ENCODE assay signal across 8 mouse cellular contexts in the genomic region with DNA sequence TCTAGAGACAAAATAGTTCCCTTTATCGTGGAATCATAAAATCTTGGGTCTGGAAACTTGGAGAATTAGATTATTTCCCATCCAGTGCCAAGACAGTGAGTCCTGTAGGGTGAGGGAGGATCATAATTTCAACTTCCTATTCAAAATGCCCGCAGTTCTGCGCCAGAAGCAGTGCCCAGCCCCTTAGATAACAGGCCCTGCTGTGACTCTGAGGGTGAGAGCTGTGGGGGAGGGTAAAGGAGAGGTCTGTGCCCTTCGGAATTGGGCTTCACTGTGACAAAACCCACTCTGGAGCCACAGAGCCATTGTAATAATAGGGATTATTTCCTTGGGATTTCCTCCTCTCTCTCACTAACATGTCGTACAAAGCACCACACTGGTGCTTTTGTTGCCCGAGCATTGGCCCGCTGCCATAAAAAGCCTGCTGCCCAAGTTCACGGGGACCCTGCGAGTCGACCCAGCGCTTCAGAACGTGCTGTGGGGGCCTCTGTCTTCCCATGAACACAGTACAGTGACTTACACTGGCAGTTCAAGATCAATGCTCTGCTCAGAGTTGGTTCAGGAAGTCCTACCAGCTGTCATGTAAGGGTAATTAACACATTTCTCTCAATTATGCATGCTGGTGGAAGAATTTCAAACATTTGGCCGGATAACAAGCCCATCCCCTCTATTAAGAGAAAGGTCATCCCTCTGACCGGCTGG.
A peak's percentile ranks its signal among the peaks of the same experiment; 100 is the strongest.
DNase-seq lines count a peak whose midpoint lies in the region; ATAC-seq lines count a peak whose summit lies in the region.

No protein-coding gene starts in this region.

- peak overlapping the region; percentile 79 for H3K27ac ChIP-seq in forebrain, embryonic 10.5 days
- H3K27ac ChIP-seq in hindbrain, embryonic 15.5 days (replicated peaks), result peak overlapping the region; percentile 50
- peak overlapping the region; percentile 79 for H3K27ac ChIP-seq in limb, embryonic 12.5 days
- 0 out of 2 replicates have a peak overlapping the region, but pooled peaks have one; percentile 17 for H3K27ac ChIP-seq in midbrain, embryonic 11.5 days (ENCODE audit: low read depth, low read length)

- peak; percentile 97 for DNase-seq in Muller cell, postnatal 12 days (ENCODE audit: inconsistent ontology term)
- DNase-seq in adrenal gland, postnatal 14 days, result peak; percentile 74
- DNase-seq in forebrain, embryonic 10.5 days (ENCODE audit: extremely low spot score, low spot score), result peak; percentile 51
- DNase-seq in midbrain, embryonic 11.5 days (ENCODE audit: low spot score, missing footprints), result peak; percentile 93
- DNase-seq in spleen, postnatal 4 days (ENCODE audit: low spot score in 2 of 2), result no peak

- ATAC-seq in hindbrain, embryonic 15.5 days (ENCODE audit: low FRiP score, low read depth), result peak; percentile 90
- ATAC-seq in limb, embryonic 12.5 days (ENCODE audit: insufficient number of reproducible peaks, insufficient read depth, low FRiP score, low TSS enrichment, low read depth), result peak; percentile 69
- peak; percentile 92 for ATAC-seq in midbrain, embryonic 11.5 days (ENCODE audit: low FRiP score)
- ATAC-seq in activated CD4-positive, CD25-positive, alpha-beta regulatory T cell, adult 4 months, result no peak

- peak overlapping the region; percentile 21 for H3K4me3 ChIP-seq in forebrain, embryonic 10.5 days
- H3K4me3 ChIP-seq in hindbrain, embryonic 15.5 days, result no peak overlapping the region
- H3K4me3 ChIP-seq in limb, embryonic 12.5 days (replicated peaks), result no peak overlapping the region
- no peak overlapping the region for H3K4me3 ChIP-seq in midbrain, embryonic 11.5 days (ENCODE audit: low read depth, low read length)

- no peaks in the 10 kb centered on the region for H3K27me3 ChIP-seq in forebrain, embryonic 10.5 days (ENCODE audit: poor library complexity, severe bottlenecking)
- H3K27me3 ChIP-seq in hindbrain, embryonic 15.5 days, result no peaks in the 10 kb centered on the region
- H3K27me3 ChIP-seq in limb, embryonic 12.5 days, result no peaks in the 10 kb centered on the region
- 0 out of 2 replicates have a peak, but pooled peaks cover 3% of the 10 kb centered on the region for H3K27me3 ChIP-seq in midbrain, embryonic 11.5 days (ENCODE audit: control insufficient read depth, insufficient read depth, low read length)

- H3K4me2 ChIP-seq in hindbrain, embryonic 15.5 days, result peak overlapping the region; percentile 20; the same call in 1 of the 2 replicates
- H3K4me2 ChIP-seq in limb, embryonic 12.5 days, result peak overlapping the region; percentile 21
- H3K4me2 ChIP-seq in midbrain, embryonic 11.5 days, result peak overlapping the region; percentile 14

- WGBS in forebrain, embryonic 10.5 days, result 27% methylated on average over 14 of the region's 14 CpGs
- WGBS in hindbrain, embryonic 15.5 days, result 16% methylated on average over 14 of the region's 14 CpGs
- 36% methylated on average over 14 of the region's 14 CpGs for WGBS in limb, embryonic 12.5 days
- WGBS in midbrain, embryonic 11.5 days, result 15% methylated on average over 14 of the region's 14 CpGs

- H3K9ac ChIP-seq in hindbrain, embryonic 15.5 days, result 0 out of 2 replicates have a peak overlapping the region, but pooled peaks have one; percentile 5
- 0 out of 2 replicates have a peak overlapping the region, but pooled peaks have one; percentile 8 for H3K9ac ChIP-seq in limb, embryonic 12.5 days (replicated peaks)
- H3K9ac ChIP-seq in midbrain, embryonic 11.5 days (ENCODE audit: low read length), result no peak overlapping the region; the same call in 1 of the 2 replicates

- H3K36me3 ChIP-seq in forebrain, embryonic 10.5 days (replicated peaks), result peaks cover 10% of the 10 kb centered on the region
- no peaks in the 10 kb centered on the region for H3K36me3 ChIP-seq in hindbrain, embryonic 15.5 days
- H3K36me3 ChIP-seq in limb, embryonic 12.5 days, result peaks cover 13% of the 10 kb centered on the region
- no peaks in the 10 kb centered on the region for H3K36me3 ChIP-seq in midbrain, embryonic 11.5 days (ENCODE audit: control insufficient read depth, insufficient read depth, low read length)

- H3K9me3 ChIP-seq in forebrain, embryonic 10.5 days, result peaks cover 16% of the 10 kb centered on the region; the same call in 1 of the 2 replicates
- no peaks in the 10 kb centered on the region for H3K9me3 ChIP-seq in hindbrain, embryonic 15.5 days
- no peaks in the 10 kb centered on the region for H3K9me3 ChIP-seq in limb, embryonic 12.5 days
- H3K9me3 ChIP-seq in midbrain, embryonic 11.5 days (ENCODE audit: control insufficient read depth, low read length), result no peaks in the 10 kb centered on the region

- H3K4me1 ChIP-seq in forebrain, embryonic 10.5 days, result peaks cover 25% of the 10 kb centered on the region
- H3K4me1 ChIP-seq in hindbrain, embryonic 15.5 days (replicated peaks), result peaks cover 22% of the 10 kb centered on the region
- peaks cover 39% of the 10 kb centered on the region for H3K4me1 ChIP-seq in limb, embryonic 12.5 days (replicated peaks)
- peaks cover 7% of the 10 kb centered on the region for H3K4me1 ChIP-seq in midbrain, embryonic 11.5 days (ENCODE audit: control insufficient read depth, insufficient read depth, low read length)

Comparison
In these comparisons a context has a peak if more than half of its experiments do, and no peak if none do; other contexts are left out.
1. DNase-seq: peak in Muller cell, postnatal 12 days (single experiment), adrenal gland, postnatal 14 days (single experiment), forebrain, embryonic 10.5 days (single experiment) and midbrain, embryonic 11.5 days (single experiment); none in spleen, postnatal 4 days (0 of 2).
2. H3K27ac ChIP-seq: peak in every context shown above with its lines; median percentile 79 in forebrain, embryonic 10.5 days; 79 in limb, embryonic 12.5 days; 50 in hindbrain, embryonic 15.5 days; 17 in midbrain, embryonic 11.5 days.
3. Peak in every context shown above with its lines, with median percentiles within 50 percentile points of each other: H3K4me2 ChIP-seq.